Mouse (Mus musculus): ENCODE measurements at regions not wholly inside any gene's neighbourhood (a gene's known extent, or its start where the extent isn't known, plus 50 kb on each side); places are given as distances from the start of the nearest gene placed in this dataset.
A peak's percentile ranks its signal among the peaks of the same experiment; 100 is the strongest.

DNA sequence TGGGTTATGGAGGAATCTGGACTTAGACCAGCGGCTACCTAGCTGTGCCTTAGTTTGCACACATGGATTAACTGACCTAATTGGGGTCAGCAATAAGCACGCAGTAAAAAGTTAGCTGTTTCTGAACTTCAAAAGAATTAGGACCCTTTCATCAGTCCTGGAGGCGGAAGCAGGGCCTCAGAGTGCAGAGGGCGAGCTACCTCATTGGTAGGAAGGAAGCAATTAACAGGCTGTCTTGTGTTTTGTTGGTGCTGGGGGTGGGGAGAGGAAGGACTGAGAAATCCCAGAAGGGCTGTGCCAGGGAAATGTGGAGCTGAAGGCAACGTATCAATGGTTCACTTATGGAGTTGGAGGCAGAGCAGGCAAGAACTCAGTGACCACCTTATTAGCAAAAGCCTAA, 119.5 kb upstream of the Fndc3a start:
- TF ChIP-seq NELFE (IDR thresholded peaks at IDR 0.05; ENCODE audit: low read depth, low read length) (no peak), CTCF (IDR thresholded peaks at IDR 0.05 in 2 of 3, conservative IDR thresholded peaks at IDR 0.05 in 1 of 3; ENCODE audit: control insufficient read depth in 1 of 3, insufficient read depth in 1 of 3, low read depth in 2 of 3, low read length in 3 of 3, poor library complexity in 1 of 3, severe bottlenecking in 1 of 3) (no peak), RAD21 (IDR thresholded peaks at IDR 0.05; ENCODE audit: low read depth, low read length) (no peak), MXI1 (IDR thresholded peaks at IDR 0.05; ENCODE audit: low read depth, low read length) (no peak), BHLHE40 (IDR thresholded peaks at IDR 0.05; ENCODE audit: borderline replicate concordance, low read depth, low read length) (no peak), NRF1 (IDR thresholded peaks at IDR 0.05; ENCODE audit: insufficient read depth, low read depth, low read length, poor library complexity, severe bottlenecking) (no peak), MAX (IDR thresholded peaks at IDR 0.05; ENCODE audit: low read length) (no peak), MYB (IDR thresholded peaks at IDR 0.05; ENCODE audit: low read depth, low read length) (no peak), CHD1 (IDR thresholded peaks at IDR 0.05; ENCODE audit: low read depth, low read length) (no peak), MAFK (IDR thresholded peaks at IDR 0.05; ENCODE audit: borderline replicate concordance, low read depth, low read length) (no peak), ELF1 (IDR thresholded peaks at IDR 0.05; ENCODE audit: low read depth, low read length) (no peak), USF1 (IDR thresholded peaks at IDR 0.05; ENCODE audit: low read depth, low read length) (no peak), ZNF384 (IDR thresholded peaks at IDR 0.05; ENCODE audit: low read depth, low read length) (no peak), MAZ (IDR thresholded peaks at IDR 0.05; ENCODE audit: low read depth, low read length) (no peak), TBP (IDR thresholded peaks at IDR 0.05; ENCODE audit: low read depth, low read length) (no peak), ZC3H11A (IDR thresholded peaks at IDR 0.05; ENCODE audit: low read depth, low read length) (no peak), KAT2A (conservative IDR thresholded peaks at IDR 0.05; ENCODE audit: low read depth, low read length) (no peak)
- H3K27ac ChIP-seq (ENCODE audit: control insufficient read depth, low read depth, low read length) = no peak overlapping the region
- H3K79me2 ChIP-seq (ENCODE audit: control insufficient read depth, insufficient read depth, low read length, poor library complexity) = no peaks in the 10 kb centered on the region
- no peaks in the 10 kb centered on the region; a peak in 1 of 4 replicates for H3K27me3 ChIP-seq (ENCODE audit: control insufficient read depth in 1 of 2, insufficient read depth in 2 of 2, low read length in 2 of 2)
- H3K4me1 ChIP-seq (ENCODE audit: control insufficient read depth in 1 of 2, insufficient read depth in 2 of 2, low read length in 2 of 2) = no peaks in the 10 kb centered on the region
- H3K36me3 ChIP-seq (ENCODE audit: control insufficient read depth in 1 of 2, insufficient read depth in 2 of 2, low read length in 2 of 2) = no peaks in the 10 kb centered on the region
- no peaks in the 10 kb centered on the region for H3K9me3 ChIP-seq (replicated peaks; ENCODE audit: insufficient read depth, low read length)
- H3K4me3 ChIP-seq (ENCODE audit: control insufficient read depth in 1 of 2, insufficient read depth in 1 of 2, low read depth in 2 of 2, low read length in 2 of 2) = no peak overlapping the region
- H3K9ac ChIP-seq (ENCODE audit: control insufficient read depth, low read depth, low read length, poor library complexity, severe bottlenecking) = no peak overlapping the region
- DNase-seq (ENCODE audit: low read depth, low spot score) = no peak

DNA sequence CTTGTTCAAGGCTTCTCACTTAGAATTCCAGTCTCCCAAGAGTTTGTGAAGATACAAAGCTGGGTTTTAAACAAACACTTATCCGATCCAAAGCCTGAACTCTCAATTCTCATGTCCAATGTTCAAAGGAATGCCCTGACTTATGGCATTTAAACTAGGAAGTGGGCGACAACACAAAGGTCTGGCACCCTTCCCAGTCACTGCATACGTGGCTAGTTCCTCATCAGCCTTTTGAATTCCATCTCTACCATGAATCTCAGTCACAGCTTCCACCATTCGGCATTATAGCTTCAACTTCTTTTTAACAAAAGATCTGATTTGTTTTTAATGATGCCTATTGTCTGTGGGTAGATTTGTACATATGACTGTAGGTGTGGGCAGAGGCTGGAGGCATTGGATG, 115.7 kb upstream of the Fndc3a start:
- no peak for TF ChIP-seq SIN3A (IDR thresholded peaks at IDR 0.05; ENCODE audit: low read length)
- TF ChIP-seq ELF1 (IDR thresholded peaks at IDR 0.05; ENCODE audit: low read depth, low read length) = no peak
- no peak for TF ChIP-seq MAX (IDR thresholded peaks at IDR 0.05; ENCODE audit: low read length)
- no peak for TF ChIP-seq CHD1 (IDR thresholded peaks at IDR 0.05; ENCODE audit: low read depth, low read length)
- TF ChIP-seq BHLHE40 (IDR thresholded peaks at IDR 0.05; ENCODE audit: borderline replicate concordance, low read depth, low read length) = no peak
- no peak for TF ChIP-seq E2F4 (IDR thresholded peaks at IDR 0.05; ENCODE audit: borderline replicate concordance, low read depth, low read length)

More for the DNA sequence above, 115.7 kb upstream of the Fndc3a start:
- H3K79me2 ChIP-seq (ENCODE audit: control insufficient read depth, insufficient read depth, low read length, poor library complexity) = no peaks in the 10 kb centered on the region
- H3K36me3 ChIP-seq (ENCODE audit: control insufficient read depth in 1 of 2, insufficient read depth in 2 of 2, low read length in 2 of 2) = no peaks in the 10 kb centered on the region
- no peaks in the 10 kb centered on the region for H3K9me3 ChIP-seq (replicated peaks; ENCODE audit: insufficient read depth, low read length)
- peak; percentile 4 for DNase-seq (ENCODE audit: low read depth, low spot score)
- no peak overlapping the region for H3K4me3 ChIP-seq (ENCODE audit: control insufficient read depth in 1 of 2, insufficient read depth in 1 of 2, low read depth in 2 of 2, low read length in 2 of 2)
- H3K27ac ChIP-seq (ENCODE audit: control insufficient read depth, low read depth, low read length) = no peak overlapping the region
- H3K4me1 ChIP-seq (ENCODE audit: control insufficient read depth in 1 of 2, insufficient read depth in 2 of 2, low read length in 2 of 2) = no peaks in the 10 kb centered on the region
- H3K27me3 ChIP-seq (ENCODE audit: control insufficient read depth in 1 of 2, insufficient read depth in 2 of 2, low read length in 2 of 2) = no peaks in the 10 kb centered on the region
- no peak overlapping the region for H3K9ac ChIP-seq (ENCODE audit: control insufficient read depth, low read depth, low read length, poor library complexity, severe bottlenecking)

Data from MEL (cell line).